Comparison of ENCODE assay signal across 8 mouse cellular contexts in the genomic region with DNA sequence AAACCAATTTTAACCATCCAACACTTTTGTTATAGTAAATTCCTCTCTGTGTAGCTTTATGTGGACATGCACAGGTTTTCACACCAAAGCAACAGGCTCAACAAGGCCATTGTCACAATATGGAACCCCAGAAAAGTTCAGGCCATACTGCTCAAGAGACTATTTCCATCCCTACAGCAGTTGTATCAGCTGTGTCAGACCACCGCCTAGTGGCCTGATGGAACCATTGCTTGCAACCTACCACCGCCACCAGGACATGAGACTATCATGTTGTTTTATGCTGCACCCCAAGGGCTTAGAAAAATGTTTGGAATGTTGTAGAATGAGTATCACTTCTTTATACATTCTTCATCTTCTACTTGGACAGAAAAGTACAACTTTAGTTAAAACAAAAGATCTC. TPM values are rescaled to one million over a fixed set of nuclear protein-coding genes. Genes with fewer than 3 reads are reported as not detected.
DNase-seq lines count a peak whose midpoint lies in the region; ATAC-seq and TF ChIP-seq lines count a peak whose summit lies in the region.

No protein-coding gene starts in this region.

- 6% methylated on average over 2 of the region's 2 CpGs for WGBS in heart, embryonic 11.5 days (ENCODE audit: insufficient replicate concordance)
- 9% methylated on average over 2 of the region's 2 CpGs for WGBS in hindbrain, postnatal 0 days
- 12% methylated on average over 2 of the region's 2 CpGs for WGBS in midbrain, embryonic 11.5 days

- peak; percentile 95 for DNase-seq in heart, adult 11 months
- peak; percentile 81 for DNase-seq in brain, adult 2 months (ENCODE audit: low read depth, low spot score)
- DNase-seq in frontal cortex, postnatal 14 days (ENCODE audit: low spot score in 2 of 2), result peak; percentile 34 to 58
- DNase-seq in hindbrain, postnatal 0 days (ENCODE audit: low spot score), result peak; percentile 84
- peak; percentile 64 to 67 for DNase-seq in left cerebral cortex, adult 18-20 months (ENCODE audit: low spot score in 2 of 2)
- peak; percentile 89 for DNase-seq in midbrain, embryonic 11.5 days (ENCODE audit: low spot score, missing footprints)
- DNase-seq in spleen, adult 18-20 months, result peak; percentile 30 to 63

- H3K9me3 ChIP-seq in heart, embryonic 11.5 days (replicated peaks; ENCODE audit: control insufficient read depth, low read length), result no peaks in the 10 kb centered on the region
- H3K9me3 ChIP-seq in hindbrain, postnatal 0 days (ENCODE audit: low read length), result no peaks in the 10 kb centered on the region
- no peaks in the 10 kb centered on the region for H3K9me3 ChIP-seq in midbrain, embryonic 11.5 days (ENCODE audit: control insufficient read depth, low read length)

- no peak overlapping the region for H3K4me2 ChIP-seq in heart, embryonic 11.5 days
- no peak overlapping the region for H3K4me2 ChIP-seq in hindbrain, postnatal 0 days (ENCODE audit: low read depth, low read length)
- H3K4me2 ChIP-seq in midbrain, embryonic 11.5 days, result no peak overlapping the region

- no peaks in the 10 kb centered on the region for H3K36me3 ChIP-seq in heart, embryonic 11.5 days (ENCODE audit: control insufficient read depth, insufficient read depth, low read length)
- no peaks in the 10 kb centered on the region for H3K36me3 ChIP-seq in hindbrain, postnatal 0 days (ENCODE audit: insufficient read depth, low read length)
- H3K36me3 ChIP-seq in midbrain, embryonic 11.5 days (ENCODE audit: control insufficient read depth, insufficient read depth, low read length), result no peaks in the 10 kb centered on the region

- TF ChIP-seq CTCF in hindbrain, postnatal 0 days (IDR thresholded peaks at IDR 0.05; ENCODE audit: low read depth), result peak; percentile 97

- no peaks in the 10 kb centered on the region; the same call in none of the 2 replicates for H3K27me3 ChIP-seq in heart, embryonic 11.5 days (ENCODE audit: control insufficient read depth, insufficient read depth, low read length)
- H3K27me3 ChIP-seq in hindbrain, postnatal 0 days (ENCODE audit: insufficient read depth, low read length), result no peaks in the 10 kb centered on the region
- no peaks in the 10 kb centered on the region for H3K27me3 ChIP-seq in midbrain, embryonic 11.5 days (ENCODE audit: control insufficient read depth, insufficient read depth, low read length)

- no peak overlapping the region for H3K9ac ChIP-seq in heart, embryonic 11.5 days (ENCODE audit: low read depth, low read length)
- no peak overlapping the region for H3K9ac ChIP-seq in hindbrain, postnatal 0 days (replicated peaks; ENCODE audit: low read length)
- no peak overlapping the region for H3K9ac ChIP-seq in midbrain, embryonic 11.5 days (ENCODE audit: low read length)

- H3K27ac ChIP-seq in heart, embryonic 11.5 days (ENCODE audit: low read depth, low read length), result no peak overlapping the region
- H3K27ac ChIP-seq in hindbrain, postnatal 0 days, result no peak overlapping the region
- H3K27ac ChIP-seq in midbrain, embryonic 11.5 days (ENCODE audit: low read depth, low read length), result no peak overlapping the region

- no peak overlapping the region for H3K4me3 ChIP-seq in heart, embryonic 11.5 days (ENCODE audit: low read depth, low read length)
- H3K4me3 ChIP-seq in hindbrain, postnatal 0 days (ENCODE audit: low read length), result no peak overlapping the region
- H3K4me3 ChIP-seq in midbrain, embryonic 11.5 days (ENCODE audit: low read depth, low read length), result no peak overlapping the region

- H3K4me1 ChIP-seq in heart, embryonic 11.5 days (ENCODE audit: control insufficient read depth, insufficient read depth, low read length), result peaks cover 6% of the 10 kb centered on the region; the same call in 1 of the 2 replicates
- H3K4me1 ChIP-seq in hindbrain, postnatal 0 days (ENCODE audit: insufficient read depth, low read length), result no peaks in the 10 kb centered on the region
- H3K4me1 ChIP-seq in midbrain, embryonic 11.5 days (ENCODE audit: control insufficient read depth, insufficient read depth, low read length), result no peaks in the 10 kb centered on the region

- ATAC-seq in heart, embryonic 11.5 days (replicated peaks; ENCODE audit: insufficient number of reproducible peaks, low FRiP score, low TSS enrichment), result no peak
- ATAC-seq in hindbrain, postnatal 0 days, result peak; percentile 63; the same call in 1 of the 2 replicates
- ATAC-seq in midbrain, embryonic 11.5 days (ENCODE audit: low FRiP score), result 0 out of 2 replicates have a peak, but pooled peaks have one; percentile 48

RNA-seq across cellular contexts. Expression of gene Rrp1b, which starts 10.5 kb away (rescaled TPM):
- polyA plus RNA-seq in heart, embryonic 11.5 days (2014; fragmentation: Nextera tagmentation; extraction: Ambion mirVana), result 29.5 and 44.3 TPM in 2 replicates
- 18.6 and 30.0 TPM in 2 replicates for total RNA-seq in hindbrain, postnatal 0 days (2014; rRNA removed)
- 32.5 and 38.9 TPM in 2 replicates for polyA plus RNA-seq in hindbrain, postnatal 0 days (2015; fragmentation: Nextera tagmentation; extraction: Ambion mirVana)
- 10 to 100 TPM; 19.5 to 19.7 TPM for total RNA-seq in left cerebral cortex, adult 18-20 months (2021)
- 49.4 and 51.2 TPM in 2 replicates for polyA plus RNA-seq in midbrain, embryonic 11.5 days (2014; fragmentation: Nextera tagmentation; extraction: Ambion mirVana)

RNA-seq across cellular contexts. Expression of gene Hsf2bp, which starts 10.8 kb away (rescaled TPM):
- 0.35 and 0.44 TPM in 2 replicates for polyA plus RNA-seq in heart, embryonic 11.5 days (2014; fragmentation: Nextera tagmentation; extraction: Ambion mirVana)
- 0.84 TPM in 1 of 2 replicates, not detected in the other for total RNA-seq in hindbrain, postnatal 0 days (2014; rRNA removed)
- 0.55 and 0.58 TPM in 2 replicates for polyA plus RNA-seq in hindbrain, postnatal 0 days (2015; fragmentation: Nextera tagmentation; extraction: Ambion mirVana)
- total RNA-seq in left cerebral cortex, adult 18-20 months (2021), result 1 to 10 TPM in 1 of 2 experiments, under 1 TPM in 1; 0.72 to 1.8 TPM
- polyA plus RNA-seq in midbrain, embryonic 11.5 days (2014; fragmentation: Nextera tagmentation; extraction: Ambion mirVana), result 0.57 and 0.60 TPM in 2 replicates
